Comparison of ENCODE assay signal across 22 mouse cellular contexts in genomic region chr3:142323592-142323991, GRCm38 (mm10).
DNase-seq lines count a peak whose midpoint lies in the region; ATAC-seq and TF ChIP-seq lines count a peak whose summit lies in the region.
"Had no signal": no experiment of that assay in that cellular context is flagged by ENCODE, and none has a peak within 500 bp of the region (broad histone marks: within the 10 kb centered on the region; RNA-seq: fewer than 3 reads in every experiment).

No protein-coding gene starts in this region.

- peak overlapping the region; percentile 38; the same call in 1 of the 2 replicates for H3K27ac ChIP-seq in gastrocnemius, adult 2 months
- peak overlapping the region; percentile 34; the same call in 1 of the 2 replicates for H3K27ac ChIP-seq in heart, embryonic 15.5 days
- peak overlapping the region; percentile 60 for H3K27ac ChIP-seq in lung, postnatal 0 days (ENCODE audit: low read length)
- H3K27ac ChIP-seq in embryonic fibroblast, embryonic 13.5 days (ENCODE audit: insufficient read depth, low read length) = peak overlapping the region; percentile 52
- H3K27ac ChIP-seq: embryonic facial prominence, embryonic 13.5 days; forebrain, embryonic 13.5 days; hindbrain, embryonic 15.5 days had no signal

- H3K4me2 ChIP-seq in heart, embryonic 15.5 days = no peak overlapping the region
- no peak overlapping the region for H3K4me2 ChIP-seq in lung, postnatal 0 days (replicated peaks; ENCODE audit: low read depth, low read length)
- H3K4me2 ChIP-seq: embryonic facial prominence, embryonic 13.5 days; forebrain, embryonic 13.5 days; hindbrain, embryonic 15.5 days had no signal

- WGBS in heart, embryonic 15.5 days = 54% methylated on average over 6 of the region's 6 CpGs
- 26% methylated on average over 6 of the region's 6 CpGs for WGBS in lung, postnatal 0 days

- no peaks in the 10 kb centered on the region for H3K9me3 ChIP-seq in heart, embryonic 15.5 days (replicated peaks)
- no peaks in the 10 kb centered on the region for H3K9me3 ChIP-seq in lung, postnatal 0 days (ENCODE audit: low read length)
- H3K9me3 ChIP-seq: embryonic facial prominence, embryonic 13.5 days; forebrain, embryonic 13.5 days; G1E; hindbrain, embryonic 15.5 days had no signal

- ATAC-seq in heart, embryonic 15.5 days (replicated peaks; ENCODE audit: insufficient number of reproducible peaks, insufficient read depth, low FRiP score, low read depth) = no peak
- peak; percentile 71 for ATAC-seq in lung, postnatal 0 days
- ATAC-seq: CD4-positive, CD25-positive, alpha-beta regulatory T cell, adult 4 months; forebrain, embryonic 13.5 days; forebrain, postnatal 0 days had no signal

- no peak for TF ChIP-seq POLR2A in embryonic fibroblast, embryonic 13.5 days (IDR thresholded peaks at IDR 0.05; ENCODE audit: low read depth, low read length)

- peak; percentile 79 for TF ChIP-seq EP300 in lung, postnatal 0 days (IDR thresholded peaks at IDR 0.05)

- no peaks in the 10 kb centered on the region for H3K36me3 ChIP-seq in heart, embryonic 15.5 days
- H3K36me3 ChIP-seq in lung, postnatal 0 days (ENCODE audit: insufficient read depth, low read length) = no peaks in the 10 kb centered on the region
- H3K36me3 ChIP-seq: embryonic facial prominence, embryonic 13.5 days; G1E; hindbrain, embryonic 15.5 days had no signal

- no peaks in the 10 kb centered on the region for H3K27me3 ChIP-seq in heart, embryonic 15.5 days
- H3K27me3 ChIP-seq in lung, postnatal 0 days (replicated peaks; ENCODE audit: insufficient read depth, low read length) = no peaks in the 10 kb centered on the region
- H3K27me3 ChIP-seq: embryonic facial prominence, embryonic 13.5 days; forebrain, embryonic 13.5 days; hindbrain, embryonic 15.5 days had no signal

- peaks cover 23% of the 10 kb centered on the region for H3K4me1 ChIP-seq in heart, embryonic 15.5 days (replicated peaks)
- H3K4me1 ChIP-seq in lung, postnatal 0 days (ENCODE audit: insufficient read depth, low read depth, low read length) = no peaks in the 10 kb centered on the region
- peaks cover 2% of the 10 kb centered on the region for H3K4me1 ChIP-seq in embryonic fibroblast, embryonic 13.5 days (ENCODE audit: control insufficient read depth, insufficient read depth, low read length)
- H3K4me1 ChIP-seq: forebrain, embryonic 13.5 days; hindbrain, embryonic 15.5 days had no signal

- no peak for TF ChIP-seq CTCF in gastrocnemius, adult 2 months (IDR thresholded peaks at IDR 0.05)
- no peak for TF ChIP-seq CTCF in lung, postnatal 0 days (IDR thresholded peaks at IDR 0.05)
- TF ChIP-seq CTCF in embryonic fibroblast, embryonic 13.5 days (IDR thresholded peaks at IDR 0.05; ENCODE audit: borderline replicate concordance, insufficient read depth, low read length) = no peak

- no peak overlapping the region for H3K4me3 ChIP-seq in gastrocnemius, adult 2 months
- H3K4me3 ChIP-seq in heart, embryonic 15.5 days = no peak overlapping the region
- H3K4me3 ChIP-seq in lung, postnatal 0 days (ENCODE audit: low read depth, low read length) = no peak overlapping the region
- no peak overlapping the region for H3K4me3 ChIP-seq in embryonic fibroblast, embryonic 13.5 days (ENCODE audit: insufficient read depth, low read length)
- H3K4me3 ChIP-seq: embryonic facial prominence, embryonic 13.5 days; forebrain, embryonic 13.5 days; hindbrain, embryonic 15.5 days had no signal

- intact Hi-C loops in gastrocnemius, adult 2 months (cut with DNase I) = no loop called here
- intact Hi-C loops in heart, postnatal 14 days (cut with DNase I) = no loop called here

- no peak overlapping the region for H3K9ac ChIP-seq in heart, embryonic 15.5 days
- H3K9ac ChIP-seq in lung, postnatal 0 days (replicated peaks; ENCODE audit: low read depth) = no peak overlapping the region
- H3K9ac ChIP-seq: embryonic facial prominence, embryonic 13.5 days; forebrain, embryonic 13.5 days; forebrain, postnatal 0 days; hindbrain, embryonic 15.5 days had no signal

- DNase-seq in gastrocnemius, adult 2 months = no peak
- DNase-seq in gastrocnemius, postnatal 10 days = no peak
- no peak for DNase-seq in heart, postnatal 14 days
- DNase-seq in lung, postnatal 0 days (ENCODE audit: low spot score) = peak; percentile 62
- no peak for DNase-seq in lung, adult 18-20 months
- DNase-seq in adrenal gland, adult 8-10 months = no peak
- DNase-seq: adrenal gland, postnatal 14 days; B cell, adult 2 months; cerebellum, adult 18-20 months; cerebellum, adult 9-11 months; cerebellum, postnatal 36 days; forebrain, postnatal 0 days; gastrocnemius, postnatal 36 days; heart, adult 18-20 months; kidney, adult 18-20 months had no signal
